Mouse (Mus musculus): Measurements from ENCODE around the gene Sap30. TPM values are rescaled to one million over a fixed set of nuclear protein-coding genes. Genes with fewer than 3 reads are reported as not detected.

Gene Sap30
- polyA plus RNA-seq, 1 experiment from 2014 or later: 106 TPM

Other genes starting within 250 kb of the Sap30 start
- not detected in 2 replicates for gene Hand2, start 166.9 kb downstream of the Sap30 start, polyA plus RNA-seq (2015; fragmentation: Nextera tagmentation; extraction: Ambion mirVana)
- 0.89 and 0.92 TPM in 2 replicates for gene Scrg1, start 31.9 kb downstream of the Sap30 start, polyA plus RNA-seq (2015; fragmentation: Nextera tagmentation; extraction: Ambion mirVana)
- gene Hmgb2, start 24.0 kb upstream of the Sap30 start, polyA plus RNA-seq (2015; fragmentation: Nextera tagmentation; extraction: Ambion mirVana): 482 and 552 TPM in 2 replicates
- 10.6 and 14.7 TPM in 2 replicates for gene Galnt7, start 165.2 kb upstream of the Sap30 start, polyA plus RNA-seq (2015; fragmentation: Nextera tagmentation; extraction: Ambion mirVana)